10 mouse cellular contexts compared by ENCODE assay signal in genomic region chr13:34136605-34137004, GRCm38 (mm10). TPM values are rescaled to one million over a fixed set of nuclear protein-coding genes. Genes with fewer than 3 reads are reported as not detected.
A peak's percentile ranks its signal among the peaks of the same experiment; 100 is the strongest.
DNase-seq lines count a peak whose midpoint lies in the region; ATAC-seq and TF ChIP-seq lines count a peak whose summit lies in the region.
"Had no signal": no experiment of that assay in that cellular context is flagged by ENCODE, and none has a peak within 500 bp of the region (broad histone marks: within the 10 kb centered on the region; RNA-seq: fewer than 3 reads in every experiment).

No protein-coding gene starts in this region.

- TF ChIP-seq CTCF in forebrain, postnatal 0 days (IDR thresholded peaks at IDR 0.05; ENCODE audit: low read depth), result no peak

- no peaks in the 10 kb centered on the region for H3K36me3 ChIP-seq in heart, embryonic 11.5 days (ENCODE audit: control insufficient read depth, insufficient read depth, low read length)
- no peaks in the 10 kb centered on the region for H3K36me3 ChIP-seq in heart, embryonic 10.5 days
- no peaks in the 10 kb centered on the region for H3K36me3 ChIP-seq in forebrain, postnatal 0 days (ENCODE audit: insufficient read depth)
- no peaks in the 10 kb centered on the region for H3K36me3 ChIP-seq in neural tube, embryonic 15.5 days
- H3K36me3 ChIP-seq in kidney, embryonic 14.5 days (ENCODE audit: control insufficient read depth, insufficient read depth, low read length), result no peaks in the 10 kb centered on the region

- H3K9me3 ChIP-seq in heart, embryonic 11.5 days (replicated peaks; ENCODE audit: control insufficient read depth, low read length), result no peaks in the 10 kb centered on the region
- no peaks in the 10 kb centered on the region for H3K9me3 ChIP-seq in heart, embryonic 10.5 days
- no peaks in the 10 kb centered on the region for H3K9me3 ChIP-seq in forebrain, postnatal 0 days (ENCODE audit: low read length)
- no peaks in the 10 kb centered on the region for H3K9me3 ChIP-seq in neural tube, embryonic 15.5 days (replicated peaks)
- H3K9me3 ChIP-seq in kidney, embryonic 14.5 days (ENCODE audit: control insufficient read depth, low read length), result no peaks in the 10 kb centered on the region

- 68% methylated on average over 7 of the region's 7 CpGs for WGBS in heart, embryonic 11.5 days (ENCODE audit: insufficient replicate concordance)
- 78% methylated on average over 7 of the region's 7 CpGs for WGBS in heart, embryonic 10.5 days
- 27% methylated on average over 7 of the region's 7 CpGs for WGBS in forebrain, postnatal 0 days
- WGBS in neural tube, embryonic 15.5 days, result 22% methylated on average over 7 of the region's 7 CpGs
- 74% methylated on average over 7 of the region's 7 CpGs for WGBS in kidney, embryonic 14.5 days

- no peak for DNase-seq in heart, embryonic 10.5 days (ENCODE audit: low spot score)
- DNase-seq in forebrain, postnatal 0 days, result peak; percentile 87
- DNase-seq in left cerebral cortex, adult 8-10 months (ENCODE audit: low spot score in 2 of 2), result peak; percentile 21 to 65
- DNase-seq in embryo, embryonic 9.5 days (ENCODE audit: extremely low spot score), result no peak
- DNase-seq in liver, result no peak
- DNase-seq: adrenal gland, postnatal 14 days; kidney, postnatal 10 days had no signal

- peaks cover 10% of the 10 kb centered on the region; the same call in 1 of the 2 replicates for H3K4me1 ChIP-seq in heart, embryonic 11.5 days (ENCODE audit: control insufficient read depth, insufficient read depth, low read length)
- H3K4me1 ChIP-seq in heart, embryonic 10.5 days, result peaks cover 23% of the 10 kb centered on the region
- peaks cover 27% of the 10 kb centered on the region for H3K4me1 ChIP-seq in forebrain, postnatal 0 days (ENCODE audit: insufficient read depth)
- peaks cover 50% of the 10 kb centered on the region for H3K4me1 ChIP-seq in neural tube, embryonic 15.5 days
- H3K4me1 ChIP-seq in kidney, embryonic 14.5 days (ENCODE audit: control insufficient read depth, insufficient read depth, low read length), result peaks cover 8% of the 10 kb centered on the region

- H3K27ac ChIP-seq in heart, embryonic 11.5 days (ENCODE audit: low read depth, low read length), result no peak overlapping the region
- H3K27ac ChIP-seq in heart, embryonic 10.5 days, result no peak overlapping the region
- peak overlapping the region; percentile 67 for H3K27ac ChIP-seq in forebrain, postnatal 0 days (ENCODE audit: low read depth, low read length)
- peak overlapping the region; percentile 70 for H3K27ac ChIP-seq in neural tube, embryonic 15.5 days (replicated peaks)
- no peak overlapping the region for H3K27ac ChIP-seq in kidney, embryonic 14.5 days (ENCODE audit: low read depth, low read length)

- H3K4me3 ChIP-seq in heart, embryonic 11.5 days (ENCODE audit: low read depth, low read length), result no peak overlapping the region
- no peak overlapping the region for H3K4me3 ChIP-seq in heart, embryonic 10.5 days
- H3K4me3 ChIP-seq in forebrain, postnatal 0 days (ENCODE audit: low read depth, low read length), result no peak overlapping the region
- no peak overlapping the region for H3K4me3 ChIP-seq in neural tube, embryonic 15.5 days (replicated peaks)
- H3K4me3 ChIP-seq in kidney, embryonic 14.5 days (ENCODE audit: low read length), result no peak overlapping the region

- ATAC-seq in heart, embryonic 11.5 days (replicated peaks; ENCODE audit: insufficient number of reproducible peaks, low FRiP score, low TSS enrichment), result 0 out of 2 replicates have a peak, but pooled peaks have one; percentile 42
- ATAC-seq in forebrain, postnatal 0 days, result peak; percentile 64
- no peak for ATAC-seq in neural tube, embryonic 15.5 days (ENCODE audit: low FRiP score)
- no peak for ATAC-seq in kidney, embryonic 14.5 days (ENCODE audit: low FRiP score, low TSS enrichment)

- H3K4me2 ChIP-seq in heart, embryonic 11.5 days, result no peak overlapping the region
- H3K4me2 ChIP-seq in forebrain, postnatal 0 days (ENCODE audit: low read depth), result no peak overlapping the region
- H3K4me2 ChIP-seq in neural tube, embryonic 15.5 days, result no peak overlapping the region
- no peak overlapping the region for H3K4me2 ChIP-seq in kidney, embryonic 14.5 days (replicated peaks; ENCODE audit: low read depth, low read length)

- H3K9ac ChIP-seq in heart, embryonic 11.5 days (ENCODE audit: low read depth, low read length), result no peak overlapping the region
- no peak overlapping the region for H3K9ac ChIP-seq in forebrain, postnatal 0 days
- H3K9ac ChIP-seq in neural tube, embryonic 15.5 days (replicated peaks), result 0 out of 2 replicates have a peak overlapping the region, but pooled peaks have one; percentile 10
- no peak overlapping the region for H3K9ac ChIP-seq in kidney, embryonic 14.5 days (ENCODE audit: low read depth, low read length)

- no peaks in the 10 kb centered on the region; the same call in 1 of the 2 replicates for H3K27me3 ChIP-seq in heart, embryonic 11.5 days (ENCODE audit: control insufficient read depth, insufficient read depth, low read length)
- peaks cover 16% of the 10 kb centered on the region; the same call in 1 of the 2 replicates for H3K27me3 ChIP-seq in heart, embryonic 10.5 days (ENCODE audit: insufficient read depth, poor library complexity, severe bottlenecking)
- no peaks in the 10 kb centered on the region for H3K27me3 ChIP-seq in forebrain, postnatal 0 days (ENCODE audit: insufficient read depth, low read length)
- no peaks in the 10 kb centered on the region for H3K27me3 ChIP-seq in neural tube, embryonic 15.5 days (replicated peaks)
- 0 out of 2 replicates have a peak, but pooled peaks cover 4% of the 10 kb centered on the region for H3K27me3 ChIP-seq in kidney, embryonic 14.5 days (ENCODE audit: control insufficient read depth, insufficient read depth, low read length)

RNA-seq across cellular contexts. Expression of gene Tubb2b, which starts 6.3 kb away (rescaled TPM):
- polyA plus RNA-seq in heart, embryonic 11.5 days (2014; fragmentation: Nextera tagmentation; extraction: Ambion mirVana), result 25.2 and 35.0 TPM in 2 replicates
- polyA plus RNA-seq in heart, embryonic 10.5 days (2016; fragmentation: Nextera tagmentation; extraction: Ambion mirVana), result 18.8 and 30.7 TPM in 2 replicates
- 5,538 and 5,638 TPM in 2 replicates for total RNA-seq in forebrain, postnatal 0 days (2014; rRNA removed)
- polyA plus RNA-seq in forebrain, postnatal 0 days (2015; fragmentation: Nextera tagmentation; extraction: Ambion mirVana), result 1,072 and 1,153 TPM in 2 replicates
- total RNA-seq in left cerebral cortex, adult 8-10 months (2022), result 100 to 1,000 TPM; 158 to 170 (median 167) TPM
- polyA plus RNA-seq in neural tube, embryonic 15.5 days (2015; fragmentation: Nextera tagmentation; extraction: Ambion mirVana), result 777 and 1,015 TPM in 2 replicates
- polyA plus RNA-seq in kidney, embryonic 14.5 days (2014; fragmentation: Nextera tagmentation; extraction: Ambion mirVana), result 17.4 and 23.6 TPM in 2 replicates

RNA-seq across cellular contexts. Expression of gene Psmg4, which starts 26.2 kb away (rescaled TPM):
- 59.0 and 66.1 TPM in 2 replicates for polyA plus RNA-seq in heart, embryonic 11.5 days (2014; fragmentation: Nextera tagmentation; extraction: Ambion mirVana)
- polyA plus RNA-seq in heart, embryonic 10.5 days (2016; fragmentation: Nextera tagmentation; extraction: Ambion mirVana), result 66.6 and 70.3 TPM in 2 replicates
- total RNA-seq in forebrain, postnatal 0 days (2014; rRNA removed), result 56.6 and 108 TPM in 2 replicates
- polyA plus RNA-seq in forebrain, postnatal 0 days (2015; fragmentation: Nextera tagmentation; extraction: Ambion mirVana), result 99.0 and 150 TPM in 2 replicates
- total RNA-seq in left cerebral cortex, adult 8-10 months (2022), result 10 to 100 TPM; 22.1 to 27.2 (median 25.6) TPM
- 86.8 and 96.5 TPM in 2 replicates for polyA plus RNA-seq in neural tube, embryonic 15.5 days (2015; fragmentation: Nextera tagmentation; extraction: Ambion mirVana)
- 84.6 and 100 TPM in 2 replicates for polyA plus RNA-seq in kidney, embryonic 14.5 days (2014; fragmentation: Nextera tagmentation; extraction: Ambion mirVana)

RNA-seq across cellular contexts. Expression of gene Tubb2a, which starts 58.8 kb away (rescaled TPM):
- polyA plus RNA-seq in heart, embryonic 11.5 days (2014; fragmentation: Nextera tagmentation; extraction: Ambion mirVana), result 96.2 and 112 TPM in 2 replicates
- polyA plus RNA-seq in heart, embryonic 10.5 days (2016; fragmentation: Nextera tagmentation; extraction: Ambion mirVana), result 99.4 and 115 TPM in 2 replicates
- total RNA-seq in forebrain, postnatal 0 days (2014; rRNA removed), result 4,454 and 4,559 TPM in 2 replicates
- polyA plus RNA-seq in forebrain, postnatal 0 days (2015; fragmentation: Nextera tagmentation; extraction: Ambion mirVana), result 3,524 and 3,579 TPM in 2 replicates
- 100 to 1,000 TPM; 633 to 733 (median 691) TPM for total RNA-seq in left cerebral cortex, adult 8-10 months (2022)
- polyA plus RNA-seq in neural tube, embryonic 15.5 days (2015; fragmentation: Nextera tagmentation; extraction: Ambion mirVana), result 2,701 and 3,281 TPM in 2 replicates
- polyA plus RNA-seq in kidney, embryonic 14.5 days (2014; fragmentation: Nextera tagmentation; extraction: Ambion mirVana), result 62.1 and 73.4 TPM in 2 replicates

Comparison
In these comparisons a context has a peak if more than half of its experiments do, and no peak if none do; other contexts are left out.
1. ATAC-seq: peak in heart, embryonic 11.5 days (single experiment) and forebrain, postnatal 0 days (single experiment); none in neural tube, embryonic 15.5 days (single experiment) and kidney, embryonic 14.5 days (single experiment).
2. H3K27ac ChIP-seq: peak in forebrain, postnatal 0 days (single experiment) and neural tube, embryonic 15.5 days (single experiment); none in heart, embryonic 11.5 days (single experiment), heart, embryonic 10.5 days (single experiment) and kidney, embryonic 14.5 days (single experiment).
3. DNase-seq: peak in forebrain, postnatal 0 days (single experiment) and left cerebral cortex, adult 8-10 months (2 of 2); none in heart, embryonic 10.5 days (single experiment), embryo, embryonic 9.5 days (single experiment) and liver (single experiment).
4. RNA of gene Tubb2b, which starts 6.3 kb away (polyA plus RNA-seq): 1,072 to 1,153 TPM in forebrain, postnatal 0 days and 777 to 1,015 TPM in neural tube, embryonic 15.5 days; 25.2 to 35.0 TPM in heart, embryonic 11.5 days, 18.8 to 30.7 TPM in heart, embryonic 10.5 days and 17.4 to 23.6 TPM in kidney, embryonic 14.5 days; every median in the first group is over 10 times any median in the second.
5. RNA of gene Tubb2a, which starts 58.8 kb away (polyA plus RNA-seq): 3,524 to 3,579 TPM in forebrain, postnatal 0 days and 2,701 to 3,281 TPM in neural tube, embryonic 15.5 days; 99.4 to 115 TPM in heart, embryonic 10.5 days, 96.2 to 112 TPM in heart, embryonic 11.5 days and 62.1 to 73.4 TPM in kidney, embryonic 14.5 days; every median in the first group is over 10 times any median in the second.